Mouse (Mus musculus): ENCODE measurements around the gene Akna. TPM values are rescaled to one million over a fixed set of nuclear protein-coding genes. Genes with fewer than 3 reads are reported as not detected.

The Akna gene
- polyA plus RNA-seq, 1 experiment from 2014 or later, result 2.9 TPM

DNA sequence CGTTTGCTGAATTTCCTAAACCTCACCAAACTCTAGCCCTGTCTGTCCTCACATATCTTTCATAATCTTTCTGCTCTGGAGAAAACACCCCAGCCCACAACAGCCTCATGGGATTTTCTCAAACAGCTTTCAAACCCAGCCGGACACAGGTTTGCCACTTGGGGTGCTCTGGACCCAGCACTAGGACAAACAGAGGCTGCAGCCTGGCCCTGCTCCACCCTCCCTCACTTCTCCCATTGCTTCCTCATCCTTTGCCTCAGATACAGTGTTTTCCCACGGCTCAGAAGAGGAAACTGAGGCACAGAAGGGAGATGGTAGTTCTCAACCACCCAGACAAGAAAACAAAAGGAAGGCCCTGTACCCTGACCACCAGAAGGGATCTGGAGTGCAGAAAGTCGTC, 2.5 kb upstream of the Akna start:
- 44% methylated on average over 4 of the region's 4 CpGs for WGBS
- Histone ChIP-seq H3K9ac (ENCODE audit: low read depth, low read length) (no peak overlapping the region), H3K4me1 (replicated peaks; ENCODE audit: insufficient read depth, low read length) (peaks cover 43% of the 10 kb centered on the region), H3K9me3 (replicated peaks; ENCODE audit: low read length) (no peaks in the 10 kb centered on the region), H3K36me3 (ENCODE audit: insufficient read depth, low read length) (no peaks in the 10 kb centered on the region), H3K27ac (no peak overlapping the region), H3K4me2 (ENCODE audit: low read length) (no peak overlapping the region), H3K27me3 (ENCODE audit: insufficient read depth, low read length) (no peaks in the 10 kb centered on the region), H3K4me3 (replicated peaks; ENCODE audit: low read depth, low read length) (no peak overlapping the region)
- ATAC-seq (replicated peaks; ENCODE audit: low FRiP score, low read depth) (no peak), DNase-seq (ENCODE audit: low spot score) (no peak)
- no peak for TF ChIP-seq CTCF (IDR thresholded peaks at IDR 0.05; ENCODE audit: low read depth)

DNA sequence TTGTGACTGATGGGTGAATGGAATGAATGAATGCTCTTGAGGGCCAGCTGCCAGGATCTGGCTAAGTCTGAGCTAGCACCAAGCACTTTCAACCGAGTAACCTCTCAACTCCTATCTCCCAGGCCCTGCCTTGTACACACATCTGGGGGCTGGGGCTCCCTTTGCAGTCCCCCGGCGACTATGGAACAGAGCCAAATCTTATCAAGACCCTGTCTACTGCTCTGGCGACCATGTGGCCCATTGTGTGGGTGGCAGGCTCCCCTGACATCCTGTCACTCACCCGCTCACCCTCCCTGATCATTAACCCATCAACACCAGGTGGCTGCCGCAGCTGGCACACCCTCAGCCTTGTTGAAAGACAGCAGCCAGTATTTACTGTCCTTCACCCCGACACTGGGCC, 1.9 kb upstream of the Akna start:
- no peak overlapping the region for H3K4me2 ChIP-seq (ENCODE audit: low read length)
- H3K4me3 ChIP-seq (replicated peaks; ENCODE audit: low read depth, low read length), result no peak overlapping the region
- no peaks in the 10 kb centered on the region for H3K9me3 ChIP-seq (replicated peaks; ENCODE audit: low read length)
- ATAC-seq (replicated peaks; ENCODE audit: low FRiP score, low read depth) (no peak), DNase-seq (ENCODE audit: low spot score) (no peak)
- no peak overlapping the region for H3K27ac ChIP-seq
- 12% methylated on average over 7 of the region's 7 CpGs for WGBS
- peaks cover 42% of the 10 kb centered on the region for H3K4me1 ChIP-seq (replicated peaks; ENCODE audit: insufficient read depth, low read length)
- no peak overlapping the region for H3K9ac ChIP-seq (ENCODE audit: low read depth, low read length)
- TF ChIP-seq CTCF (IDR thresholded peaks at IDR 0.05; ENCODE audit: low read depth), result no peak
- no peaks in the 10 kb centered on the region for H3K27me3 ChIP-seq (ENCODE audit: insufficient read depth, low read length)
- H3K36me3 ChIP-seq (ENCODE audit: insufficient read depth, low read length), result no peaks in the 10 kb centered on the region

DNA sequence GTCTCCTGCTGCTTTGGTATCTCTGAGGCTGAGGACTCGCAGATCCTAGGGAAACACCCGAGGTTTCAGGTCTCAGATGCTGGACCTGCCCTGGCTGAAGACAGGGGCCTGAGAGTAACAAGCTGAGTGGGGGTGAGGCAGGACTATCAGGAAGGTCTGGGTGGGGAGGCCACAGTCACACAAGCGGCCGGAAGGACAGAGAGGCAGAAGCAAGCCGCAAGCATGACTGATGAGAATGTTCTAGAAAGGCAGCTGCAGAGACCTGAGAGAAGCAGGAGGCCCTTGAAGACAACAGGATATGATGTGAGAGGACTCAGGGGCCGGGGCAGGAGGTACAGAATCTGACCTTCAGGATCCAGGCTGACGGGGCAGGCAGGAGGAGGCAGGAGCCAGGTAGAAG, 1.1 kb upstream of the Akna start:
- no peaks in the 10 kb centered on the region for H3K9me3 ChIP-seq (replicated peaks; ENCODE audit: low read length)
- no peak overlapping the region for H3K4me3 ChIP-seq (replicated peaks; ENCODE audit: low read depth, low read length)
- peak overlapping the region; percentile 85; the same call in 1 of the 2 replicates for H3K27ac ChIP-seq
- peak overlapping the region; percentile 67 for H3K4me2 ChIP-seq (ENCODE audit: low read length)
- H3K4me1 ChIP-seq (replicated peaks; ENCODE audit: insufficient read depth, low read length), result peaks cover 38% of the 10 kb centered on the region
- DNase-seq (ENCODE audit: low spot score) (no peak), ATAC-seq (replicated peaks; ENCODE audit: low FRiP score, low read depth) (no peak)
- H3K27me3 ChIP-seq (ENCODE audit: insufficient read depth, low read length), result no peaks in the 10 kb centered on the region
- no peaks in the 10 kb centered on the region for H3K36me3 ChIP-seq (ENCODE audit: insufficient read depth, low read length)
- 41% methylated on average over 7 of the region's 7 CpGs for WGBS
- 0 out of 2 replicates have a peak overlapping the region, but pooled peaks have one; percentile 49 for H3K9ac ChIP-seq (ENCODE audit: low read depth, low read length)
- no peak for TF ChIP-seq CTCF (IDR thresholded peaks at IDR 0.05; ENCODE audit: low read depth)

DNA sequence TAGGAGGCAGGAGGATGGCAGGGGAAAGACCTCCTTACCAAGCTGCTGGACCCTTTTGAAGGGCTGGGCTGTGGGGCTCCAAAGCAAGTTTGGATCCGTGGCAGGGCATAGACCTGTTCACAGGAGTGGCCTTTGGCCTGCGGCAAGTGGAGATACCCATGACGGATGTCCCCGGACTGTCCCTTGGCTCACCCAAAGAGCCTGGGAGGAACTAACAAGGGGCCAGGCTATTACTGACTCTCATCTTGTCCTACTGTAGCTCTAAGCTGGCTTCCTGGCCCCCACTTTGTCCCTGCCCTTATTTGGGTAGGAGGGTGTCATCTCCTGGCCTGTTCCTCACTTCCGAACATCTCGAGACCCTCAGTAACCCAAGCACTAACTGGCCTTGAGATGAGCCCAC, 596 bp downstream of the Akna start:
- H3K36me3 ChIP-seq (ENCODE audit: insufficient read depth, low read length), result 0 out of 2 replicates have a peak, but pooled peaks cover 2% of the 10 kb centered on the region
- DNase-seq (ENCODE audit: low spot score) (no peak), ATAC-seq (replicated peaks; ENCODE audit: low FRiP score, low read depth) (peak; percentile 18; the same call in 1 of the 2 replicates)
- peak overlapping the region; percentile 19 for H3K4me3 ChIP-seq (replicated peaks; ENCODE audit: low read depth, low read length)
- peak overlapping the region; percentile 85 for H3K27ac ChIP-seq
- H3K27me3 ChIP-seq (ENCODE audit: insufficient read depth, low read length), result no peaks in the 10 kb centered on the region
- 29% methylated on average over 6 of the region's 6 CpGs for WGBS
- H3K9ac ChIP-seq (ENCODE audit: low read depth, low read length), result peak overlapping the region; percentile 49
- no peaks in the 10 kb centered on the region for H3K9me3 ChIP-seq (replicated peaks; ENCODE audit: low read length)
- TF ChIP-seq CTCF (IDR thresholded peaks at IDR 0.05; ENCODE audit: low read depth), result no peak
- peaks cover 37% of the 10 kb centered on the region for H3K4me1 ChIP-seq (replicated peaks; ENCODE audit: insufficient read depth, low read length)
- H3K4me2 ChIP-seq (ENCODE audit: low read length), result peak overlapping the region; percentile 67

DNA sequence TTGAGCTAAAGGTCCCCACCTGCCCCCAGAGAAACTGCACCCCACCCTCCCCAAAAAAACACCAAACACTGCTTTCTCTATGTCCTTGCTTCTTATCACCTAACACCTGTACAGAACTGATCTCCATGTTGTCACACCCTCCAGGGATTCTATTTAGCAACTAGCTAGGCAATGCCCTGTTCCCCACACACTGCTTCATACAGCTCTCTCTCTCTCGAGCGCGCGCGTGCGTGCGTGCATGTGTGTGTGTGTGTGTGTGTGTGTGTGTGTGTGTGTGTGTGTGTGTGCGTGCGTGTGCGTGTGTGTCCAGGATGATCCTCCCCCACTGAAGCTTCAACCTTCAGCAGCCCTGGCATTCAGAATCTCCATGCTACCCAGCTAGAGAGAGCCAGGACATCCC, 1.1 kb downstream of the Akna start:
- Histone ChIP-seq H3K9me3 (replicated peaks; ENCODE audit: low read length) (no peaks in the 10 kb centered on the region), H3K27me3 (ENCODE audit: insufficient read depth, low read length) (no peaks in the 10 kb centered on the region), H3K9ac (ENCODE audit: low read depth, low read length) (peak overlapping the region; percentile 49; the same call in 1 of the 2 replicates), H3K27ac (0 out of 2 replicates have a peak overlapping the region, but pooled peaks have one; percentile 85), H3K4me2 (ENCODE audit: low read length) (peak overlapping the region; percentile 67), H3K36me3 (ENCODE audit: insufficient read depth, low read length) (0 out of 2 replicates have a peak, but pooled peaks cover 3% of the 10 kb centered on the region), H3K4me3 (replicated peaks; ENCODE audit: low read depth, low read length) (peak overlapping the region; percentile 19), H3K4me1 (replicated peaks; ENCODE audit: insufficient read depth, low read length) (peaks cover 37% of the 10 kb centered on the region)
- DNase-seq (ENCODE audit: low spot score) (no peak), ATAC-seq (replicated peaks; ENCODE audit: low FRiP score, low read depth) (no peak)
- WGBS, result 67% methylated on average over 8 of the region's 10 CpGs
- TF ChIP-seq CTCF (IDR thresholded peaks at IDR 0.05; ENCODE audit: low read depth), result no peak

DNA sequence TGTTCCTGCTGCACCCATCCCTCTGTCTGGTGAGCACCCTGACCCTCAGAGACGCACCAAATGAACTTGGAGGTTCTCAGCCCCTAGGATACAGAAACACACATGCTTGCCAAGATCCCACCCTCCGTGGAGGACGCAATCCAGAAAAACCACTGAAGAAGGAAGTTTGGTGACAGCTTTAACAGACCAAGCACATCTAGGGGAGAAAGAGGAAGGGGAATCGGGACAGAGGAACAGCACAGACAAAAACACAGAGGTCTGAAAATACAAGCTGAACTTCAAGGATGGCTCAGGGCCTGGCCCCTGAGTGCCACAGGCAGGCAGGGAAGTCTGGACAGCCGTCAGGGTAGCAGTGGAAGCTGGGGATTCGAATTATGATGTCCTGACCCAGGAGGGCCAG, 1.5 kb downstream of the Akna start:
- ATAC-seq (replicated peaks; ENCODE audit: low FRiP score, low read depth) (no peak), DNase-seq (ENCODE audit: low spot score) (no peak)
- Histone ChIP-seq H3K4me3 (replicated peaks; ENCODE audit: low read depth, low read length) (no peak overlapping the region), H3K9me3 (replicated peaks; ENCODE audit: low read length) (no peaks in the 10 kb centered on the region), H3K36me3 (ENCODE audit: insufficient read depth, low read length) (0 out of 2 replicates have a peak, but pooled peaks cover 3% of the 10 kb centered on the region), H3K9ac (ENCODE audit: low read depth, low read length) (0 out of 2 replicates have a peak overlapping the region, but pooled peaks have one; percentile 13), H3K4me2 (ENCODE audit: low read length) (0 out of 2 replicates have a peak overlapping the region, but pooled peaks have one; percentile 67), H3K27ac (no peak overlapping the region), H3K27me3 (ENCODE audit: insufficient read depth, low read length) (no peaks in the 10 kb centered on the region), H3K4me1 (replicated peaks; ENCODE audit: insufficient read depth, low read length) (peaks cover 37% of the 10 kb centered on the region)
- no peak for TF ChIP-seq CTCF (IDR thresholded peaks at IDR 0.05; ENCODE audit: low read depth)
- 51% methylated on average over 6 of the region's 6 CpGs for WGBS
